Mouse (Mus musculus): ENCODE results near the gene Hist2h2aa2. TPM values are rescaled to one million over a fixed set of nuclear protein-coding genes. Genes with fewer than 3 reads are reported as not detected.

Gene Hist2h2aa2
- total RNA-seq, 1 experiment from 2014 or later = 750 TPM

GRCm38 (mm10) chr3:96198181-96198580 lies 41.9 kb downstream of the Hist2h2aa2 start:
- DNase-seq = no peak

GRCm38 (mm10) chr3:96197129-96197749 lies 42.8 kb downstream of the Hist2h2aa2 start:
- peak; percentile 92 for DNase-seq

- no peak for DNase-seq
These were observed 43.5 kb downstream of the Hist2h2aa2 start for GRCm38 (mm10) chr3:96196437-96197128.

- no peak for DNase-seq
These were observed 44.3 kb downstream of the Hist2h2aa2 start for GRCm38 (mm10) chr3:96195616-96196313.

- no peak for DNase-seq
These were observed 45.1 kb downstream of the Hist2h2aa2 start for GRCm38 (mm10) chr3:96194966-96195365.

GRCm38 (mm10) chr3:96192977-96193376 lies 47.1 kb downstream of the Hist2h2aa2 start:
- no peak for DNase-seq

Small RNA genes lying within 50 kb of the gene (microRNA-seq; reads per million reads assigned to microRNA genes)
- gene Gm44492 (0 reads per million in 2 experiments), gene Gm47311 (0 reads per million in 2 experiments), gene Gm47313 (0 reads per million in 2 experiments)

Other genes with a start within 250 kb of the Hist2h2aa2 start
- 29.4 and 47.2 TPM in 2 replicates for gene Plekho1, start 244.3 kb downstream of the Hist2h2aa2 start, total RNA-seq (2021)
- gene Vps45, start 181.8 kb downstream of the Hist2h2aa2 start, total RNA-seq (2021) = 27.0 and 31.1 TPM in 2 replicates
- 31.8 and 40.8 TPM in 2 replicates for gene Otud7b, start 135.7 kb downstream of the Hist2h2aa2 start, total RNA-seq (2021)
- gene Mtmr11, start 78.3 kb downstream of the Hist2h2aa2 start, total RNA-seq (2021) = 9.3 and 15.6 TPM in 2 replicates
- gene Sf3b4, start 67.9 kb downstream of the Hist2h2aa2 start, total RNA-seq (2021) = 52.0 and 57.5 TPM in 2 replicates
- gene Sv2a, start 59.1 kb downstream of the Hist2h2aa2 start, total RNA-seq (2021) = 9.0 and 10.4 TPM in 2 replicates
- gene Bola1, start 20.6 kb downstream of the Hist2h2aa2 start, total RNA-seq (2021) = 33.1 and 33.2 TPM in 2 replicates
- gene Hist2h2ab, start 20.4 kb downstream of the Hist2h2aa2 start, total RNA-seq (2021) = 14.3 and 17.6 TPM in 2 replicates
- gene Hist2h2ac, start 19.4 kb downstream of the Hist2h2aa2 start, total RNA-seq (2021) = 128 and 146 TPM in 2 replicates
- gene Hist2h2be, start 19.2 kb downstream of the Hist2h2aa2 start, total RNA-seq (2021) = 9.0 and 12.3 TPM in 2 replicates
- 93.4 and 148 TPM in 2 replicates for gene Hist2h3c2, start 1.1 kb downstream of the Hist2h2aa2 start, total RNA-seq (2021)
- gene Hist2h2aa1, start 5.2 kb upstream of the Hist2h2aa2 start, total RNA-seq (2021) = 53.5 and 61.0 TPM in 2 replicates
- gene Hist2h3c1, start 6.4 kb upstream of the Hist2h2aa2 start, total RNA-seq (2021) = 3.1 and 3.8 TPM in 2 replicates
- 54.1 and 56.9 TPM in 2 replicates for gene Hist2h4, start 23.0 kb upstream of the Hist2h2aa2 start, total RNA-seq (2021)
- 357 and 406 TPM in 2 replicates for gene Hist2h3b, start 28.4 kb upstream of the Hist2h2aa2 start, total RNA-seq (2021)
- 370 and 432 TPM in 2 replicates for gene Hist2h2bb, start 29.5 kb upstream of the Hist2h2aa2 start, total RNA-seq (2021)
- gene Fcgr1, start 53.7 kb upstream of the Hist2h2aa2 start, total RNA-seq (2021) = 0.56 and 1.3 TPM in 2 replicates
- not detected in 2 replicates for gene BC107364, start 212.0 kb upstream of the Hist2h2aa2 start, total RNA-seq (2021)